Mouse (Mus musculus): ENCODE data around the gene 1700034J05Rik. TPM values are rescaled to one million over a fixed set of nuclear protein-coding genes. Genes with fewer than 3 reads are reported as not detected.

Gene 1700034J05Rik
- total RNA-seq, 2 experiments from 2014 or later, result not detected

- no peak for DNase-seq
These were observed 9.4 kb upstream of the 1700034J05Rik start for GRCm38 (mm10) chr6:146963396-146964150.

- DNase-seq, result no peak
These were observed 7.7 kb upstream of the 1700034J05Rik start for GRCm38 (mm10) chr6:146961832-146962481.

DNA sequence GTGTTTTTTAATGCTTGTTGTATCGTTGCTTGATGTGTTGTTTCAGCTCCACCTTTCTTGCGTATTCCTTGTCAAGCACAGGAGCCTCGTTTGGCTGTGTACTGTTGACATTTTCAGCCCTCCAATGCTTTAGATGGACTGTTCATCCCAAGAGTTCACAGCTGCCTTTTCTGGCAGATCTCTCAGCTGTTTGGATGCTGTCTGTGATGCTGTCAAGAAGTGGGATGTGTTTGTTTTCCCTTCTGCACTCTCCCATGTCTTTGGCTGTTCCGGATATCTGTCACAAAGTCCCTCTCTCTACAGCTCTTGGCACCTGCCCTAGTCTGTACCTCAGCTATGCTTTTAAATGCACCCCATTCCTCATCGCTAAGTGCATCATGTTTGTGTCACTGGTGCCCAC is 6.7 kb upstream of the 1700034J05Rik start:
- DNase-seq, result no peak

DNA sequence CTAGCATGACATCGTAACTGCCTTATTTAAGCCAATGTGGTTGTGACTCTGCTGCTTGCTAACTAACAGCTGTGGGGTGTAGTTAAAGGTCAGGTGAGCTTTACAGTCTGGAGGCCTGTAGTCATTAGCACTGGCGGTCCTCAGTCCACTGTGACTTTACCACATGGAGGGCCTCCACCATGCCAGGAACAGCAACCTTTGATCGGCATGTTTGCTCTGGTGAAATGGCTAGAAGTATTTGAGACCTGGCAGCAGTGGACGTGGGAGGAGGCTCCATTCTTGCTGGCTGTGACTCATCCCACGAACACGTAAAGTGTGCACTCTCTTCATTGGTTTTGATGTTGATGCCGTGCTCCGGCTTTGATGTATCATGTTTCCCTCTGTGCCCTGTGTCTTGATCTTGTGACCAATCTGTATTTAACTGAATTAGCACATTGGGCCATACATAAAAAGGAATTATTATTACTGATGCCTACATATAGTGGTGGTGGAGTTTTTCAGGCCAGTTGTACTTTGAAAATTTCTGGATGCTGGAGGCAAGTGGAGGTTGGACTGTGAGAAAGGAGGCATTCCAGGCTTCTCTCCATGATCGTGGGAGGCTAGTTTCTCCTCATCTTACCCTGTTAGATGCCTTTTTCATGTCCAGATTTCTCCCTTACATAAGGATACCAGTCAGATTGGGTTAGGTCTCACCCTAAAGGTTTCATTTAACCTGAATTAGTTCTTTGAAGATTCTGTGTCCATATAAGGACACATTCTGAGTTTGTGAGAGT is 5.9 kb upstream of the 1700034J05Rik start:
- peak; percentile 20 for DNase-seq

- DNase-seq, result no peak
These were observed 4.5 kb upstream of the 1700034J05Rik start for GRCm38 (mm10) chr6:146958694-146959093.

GRCm38 (mm10) chr6:146956961-146957360 is 2.7 kb upstream of the 1700034J05Rik start:
- DNase-seq, result no peak

DNA sequence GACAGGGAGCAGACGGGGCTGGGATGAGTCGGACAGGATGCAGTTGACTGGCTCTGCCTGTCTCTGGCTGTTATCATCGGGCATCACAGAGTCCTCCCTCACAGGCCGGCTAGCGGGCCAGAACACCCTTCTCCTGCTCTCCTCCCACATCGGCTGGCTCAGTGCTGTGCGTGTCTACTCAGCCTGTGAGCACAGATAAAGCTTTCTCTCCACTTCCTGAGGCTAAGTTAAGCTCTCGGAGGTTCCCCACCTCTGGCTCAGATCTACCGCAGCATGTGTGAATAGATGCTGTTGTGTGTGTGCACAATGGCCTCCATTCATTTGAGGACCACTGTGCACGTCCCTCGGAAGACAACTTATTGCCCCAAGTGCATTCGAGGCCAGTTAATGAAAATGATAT is 1.7 kb upstream of the 1700034J05Rik start:
- DNase-seq, result no peak

DNA sequence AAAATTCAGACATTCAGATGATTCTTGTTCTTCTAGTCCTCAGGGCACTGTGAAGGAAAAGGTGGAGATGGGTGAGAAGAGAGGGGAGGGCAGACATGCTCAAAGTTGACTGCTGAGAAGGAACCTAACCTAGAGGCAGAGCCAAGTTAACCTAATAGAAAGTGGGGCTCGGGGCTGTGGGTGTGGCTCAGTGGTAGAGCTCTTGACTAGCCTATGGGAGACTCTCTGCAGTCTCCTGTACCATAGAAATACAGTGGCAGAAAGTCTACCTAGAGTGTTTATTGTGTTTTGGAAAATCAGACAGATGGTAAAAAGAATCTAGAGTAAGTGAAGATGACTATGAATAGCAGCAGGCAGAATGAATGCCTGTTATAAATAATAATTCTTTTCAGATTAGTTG is 1.3 kb upstream of the 1700034J05Rik start:
- no peak for DNase-seq

DNA sequence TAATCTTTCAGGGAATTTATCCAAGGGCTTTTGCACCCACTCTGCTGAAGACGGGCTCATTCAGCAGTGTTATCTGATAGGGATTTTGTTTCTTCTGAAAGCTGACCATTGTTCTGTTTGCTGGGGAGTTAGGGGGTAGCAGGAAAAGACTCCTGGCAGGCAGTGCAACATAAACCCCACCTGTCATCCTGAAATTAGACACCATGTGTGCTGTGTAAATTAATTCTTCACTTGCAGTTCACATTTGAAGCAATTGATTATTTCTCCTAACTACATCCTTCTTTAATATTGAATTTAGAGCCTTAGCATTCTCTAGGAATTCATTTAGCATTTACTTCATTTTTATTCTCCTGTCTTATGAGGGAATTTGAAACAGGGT is 3.8 kb downstream of the 1700034J05Rik start:
- no peak for DNase-seq

GRCm38 (mm10) chr6:146949682-146950453 is 4.4 kb downstream of the 1700034J05Rik start:
- no peak for DNase-seq

- no peak for DNase-seq
These were observed 7.0 kb downstream of the 1700034J05Rik start for GRCm38 (mm10) chr6:146947186-146947585.

DNA sequence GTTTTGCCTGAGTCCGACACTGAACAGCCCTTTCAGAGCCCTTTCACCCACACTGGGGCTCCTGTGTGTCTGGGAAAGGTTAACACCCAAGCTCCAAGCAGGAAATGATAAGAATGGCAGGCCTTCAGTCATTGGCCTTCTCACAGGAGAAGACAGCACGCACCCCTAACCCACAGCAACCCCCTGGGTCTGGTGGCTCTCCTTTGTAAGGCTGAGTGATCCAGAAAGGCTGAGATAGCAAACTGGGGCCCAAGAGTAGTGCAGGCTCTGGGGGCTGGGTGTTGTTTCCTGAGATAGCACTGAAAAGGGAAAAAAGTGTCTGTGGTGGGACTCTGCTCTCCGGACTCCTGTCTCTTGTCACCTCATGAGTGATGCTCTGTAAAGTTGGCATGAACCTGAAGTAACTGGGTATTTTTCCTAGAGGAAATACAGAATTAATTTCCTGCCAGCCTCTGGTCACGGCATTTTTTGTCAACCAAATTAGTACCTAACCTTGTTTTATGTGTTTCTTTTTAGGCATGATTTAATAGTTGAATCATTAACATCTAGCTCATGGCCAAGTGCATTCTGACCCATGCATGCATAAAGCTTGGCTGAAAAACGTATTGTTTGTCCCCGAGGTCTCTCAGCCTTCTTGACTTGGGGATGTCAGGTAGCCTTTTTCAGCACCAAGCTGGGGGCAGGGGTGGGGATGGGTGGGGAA is 7.7 kb downstream of the 1700034J05Rik start:
- DNase-seq, result no peak

GRCm38 (mm10) chr6:146944830-146945229 is 9.4 kb downstream of the 1700034J05Rik start:
- no peak for DNase-seq

- no peak for DNase-seq
These were observed 10.2 kb downstream of the 1700034J05Rik start for GRCm38 (mm10) chr6:146944009-146944408.

DNA sequence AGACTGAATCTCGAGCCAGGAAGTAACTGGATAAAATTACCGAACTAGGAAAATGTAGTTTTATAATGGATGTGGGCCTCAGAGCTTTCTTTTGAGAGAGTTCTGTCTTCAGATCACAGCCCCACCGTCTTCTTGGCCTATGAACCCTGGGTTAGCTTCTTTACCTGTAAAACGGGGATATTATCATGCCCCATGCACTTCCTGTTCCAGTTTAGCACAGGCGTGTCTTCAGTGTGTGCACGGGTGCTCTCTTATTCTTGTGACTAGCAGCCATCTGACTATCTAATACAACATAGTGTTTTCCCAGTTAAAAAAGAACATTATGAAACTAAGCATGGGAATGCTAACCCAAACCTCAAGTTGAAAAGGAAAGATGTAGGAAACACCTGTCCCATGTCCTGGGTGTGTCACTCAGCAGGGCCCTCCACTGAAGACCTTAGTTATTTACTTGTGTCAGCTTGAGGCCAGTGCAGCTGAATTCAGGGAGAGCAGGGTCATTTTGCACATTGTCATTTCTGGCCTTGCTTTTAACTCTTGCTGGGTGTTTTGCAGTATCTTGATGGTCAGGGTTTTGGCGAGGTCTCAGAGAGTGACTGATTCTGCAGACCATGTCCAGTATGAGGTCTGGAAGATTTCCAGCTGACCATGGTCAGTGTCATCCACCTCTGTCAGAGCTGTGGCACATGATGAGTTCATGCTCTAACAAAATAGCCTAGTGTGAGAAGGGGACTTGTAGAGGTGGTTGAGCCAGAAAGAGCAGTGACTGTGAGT is 12.5 kb downstream of the 1700034J05Rik start:
- no peak for DNase-seq

DNA sequence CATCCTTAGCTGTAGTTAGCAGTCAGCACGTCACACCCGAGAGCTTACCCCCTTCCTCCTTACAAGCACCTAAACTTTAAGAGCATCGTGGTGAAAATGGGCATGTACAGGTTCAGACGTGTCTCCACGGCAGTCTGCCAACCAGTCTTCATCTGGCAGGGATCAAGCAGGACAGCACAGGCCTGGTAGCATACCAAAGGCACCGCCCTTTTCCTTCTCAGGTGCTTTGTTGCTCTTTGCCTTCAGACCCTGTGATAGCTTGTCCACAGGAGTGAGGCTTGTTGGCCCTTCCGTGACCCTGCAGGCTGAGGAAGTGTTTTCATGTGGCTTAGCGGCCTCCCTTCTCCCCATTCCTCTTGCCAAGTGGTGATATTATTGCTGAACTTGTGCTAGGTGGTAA is 15.2 kb downstream of the 1700034J05Rik start:
- no peak for DNase-seq

- DNase-seq, result peak; percentile 38
These were observed 18.3 kb downstream of the 1700034J05Rik start for GRCm38 (mm10) chr6:146935957-146936356.

GRCm38 (mm10) chr6:146933123-146933522 is 21.1 kb downstream of the 1700034J05Rik start:
- peak; percentile 39 for DNase-seq

GRCm38 (mm10) chr6:146929031-146929430 is 25.2 kb downstream of the 1700034J05Rik start:
- DNase-seq, result no peak

- DNase-seq, result no peak
These were observed 26.1 kb downstream of the 1700034J05Rik start for GRCm38 (mm10) chr6:146928108-146928507.

DNA sequence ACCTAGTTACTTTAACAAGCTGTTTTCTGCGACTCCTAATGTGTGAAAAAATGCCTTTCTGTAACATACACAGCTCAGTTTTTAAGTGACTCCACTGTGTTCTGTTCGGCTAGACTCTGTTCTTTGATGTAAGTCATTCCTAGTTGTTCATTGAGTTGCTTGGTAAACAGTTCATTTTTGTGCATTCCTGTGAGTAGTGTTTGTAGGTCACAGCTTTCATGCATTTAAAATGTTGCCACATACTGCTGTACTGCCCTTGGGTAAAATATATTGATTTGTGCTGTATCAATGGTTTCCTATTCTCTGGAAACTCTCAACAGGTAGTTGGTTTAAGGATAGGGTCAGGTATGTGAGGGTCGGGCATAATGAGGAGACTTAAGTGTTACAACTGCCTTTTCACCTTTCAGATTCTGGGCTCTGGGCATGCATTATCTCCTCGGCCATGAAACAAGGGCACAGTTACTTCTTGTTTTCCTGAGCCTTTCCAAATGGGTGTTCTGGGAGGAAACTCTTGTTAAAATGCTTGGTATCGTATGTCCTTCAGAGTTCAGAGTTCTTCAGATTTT is 27.7 kb downstream of the 1700034J05Rik start:
- no peak for DNase-seq

Data from heart, postnatal 4 days (tissue).